Mouse (Mus musculus) liver, embryonic 14.5 days (tissue): ENCODE data around the gene Gen1. TPM values are rescaled to one million over a fixed set of nuclear protein-coding genes. Genes with fewer than 3 reads are reported as not detected.
A peak's percentile ranks its signal among the peaks of the same experiment; 100 is the strongest.

Experiments used
- ATAC-seq: fragments of 200-750 bp; cut with Nextera tagmentation; 2 replicates; pipeline ENCODE4 v1.8.0; 2017; ENCODE audit warnings: moderate number of reproducible peaks, mild to moderate bottlenecking, moderate library complexity; ENCODE audit not compliant: insufficient read depth
- DNase-seq, 3 experiments: peaks; one replicate each; pipeline ENCODE4 v3.0.0-alpha.2; 2012 to 2013; ENCODE audit warnings: low read depth in 3 of 3, low spot score in 3 of 3
- H3K27ac ChIP-seq: fragments of 300-500 bp; sonication (generic); 2 replicates; pipeline ENCODE4 v1.5.1; 2014; ENCODE audit warnings: moderate library complexity, mild to moderate bottlenecking, control low read depth, inconsistent platforms
- H3K27me3 ChIP-seq: fragments of 300-500 bp; sonication (generic); 2 replicates; pipeline ENCODE4 v1.6.1; 2014; ENCODE audit warnings: mild to moderate bottlenecking, low read length, moderate library complexity; ENCODE audit not compliant: control insufficient read depth, insufficient read depth
- H3K36me3 ChIP-seq: fragments of 300-500 bp; sonication (generic); replicated peaks from 2 replicates; pipeline ENCODE4 v1.6.1; 2014; ENCODE audit warnings: low read depth; ENCODE audit not compliant: control insufficient read depth, insufficient read depth
- H3K4me1 ChIP-seq, 2 experiments: fragments of 200-500 bp in 1 of 2; fragments of 300-500 bp in 1 of 2; sonication (generic) in 1 of 2; replicated peaks; 2 replicates each; pipeline ENCODE4 v1.6.1; 2012 to 2014; ENCODE audit warnings: antibody characterized with exemption in 1 of 2, inconsistent platforms in 1 of 2, low read length in 1 of 2; ENCODE audit not compliant: control insufficient read depth in 2 of 2, insufficient read depth in 2 of 2
- H3K4me2 ChIP-seq: fragments of 300-500 bp; sonication (generic); 2 replicates; pipeline ENCODE4 v1.6.1; 2014; ENCODE audit warnings: low read depth, mild to moderate bottlenecking, control low read depth, moderate library complexity
- H3K4me3 ChIP-seq, 2 experiments: fragments of 200-500 bp in 1 of 2; fragments of 300-500 bp in 1 of 2; sonication (generic) in 1 of 2; 2 replicates each; pipeline ENCODE4 v1.5.1; 2012 to 2014; ENCODE audit warnings: low read depth in 2 of 2, low read length in 2 of 2, mild to moderate bottlenecking in 2 of 2, control low read depth in 1 of 2, inconsistent platforms in 1 of 2, moderate library complexity in 1 of 2; ENCODE audit not compliant: insufficient read depth in 1 of 2
- H3K9ac ChIP-seq: fragments of 300-500 bp; sonication (generic); replicated peaks from 2 replicates; pipeline ENCODE4 v1.6.1; 2014; ENCODE audit warnings: mild to moderate bottlenecking, control low read depth, moderate library complexity
- H3K9me3 ChIP-seq: fragments of 300-500 bp; sonication (generic); 2 replicates; pipeline ENCODE4 v1.6.1; 2016; ENCODE audit warnings: low read length, mixed read lengths; ENCODE audit not compliant: control insufficient read depth
- CTCF ChIP-seq: IDR thresholded peaks from 2 replicates; pipeline ENCODE4 v1.5.1; 2016; ENCODE audit warnings: antibody characterized with exemption, low read depth, control low read depth
- EP300 ChIP-seq: IDR thresholded peaks from 2 replicates; pipeline ENCODE4 v1.6.1; 2016; ENCODE audit warnings: antibody characterized with exemption, low read depth
- WGBS: fragments of 180-500 bp; shearing (Covaris S2); extraction: QIAGEN DNeasy Blood & Tissue Kit; methylation state at CpG from one replicate; pipeline ENCODE4 v1.1.7; 2014; ENCODE audit not compliant: insufficient replicate concordance; 5-methylcytosine and 5-hydroxymethylcytosine counted together
- polyA plus RNA-seq, 2 experiments: library from polyadenylated mRNA; depleted of rRNA in 1 of 2; stranded (reverse) in 1 of 2; unstranded in 1 of 2; fragments of >200 nt; fragmentation: Nextera tagmentation in 1 of 2; extraction: Ambion mirVana in 1 of 2; gene quantifications; 2 replicates each; pipeline versions ENCODE4 v1.2.1 to v1.2.3; 2012 to 2014

Gen1 gene
- polyA plus RNA-seq, 2 experiments = 4.4 to 10.9 TPM

DNA sequence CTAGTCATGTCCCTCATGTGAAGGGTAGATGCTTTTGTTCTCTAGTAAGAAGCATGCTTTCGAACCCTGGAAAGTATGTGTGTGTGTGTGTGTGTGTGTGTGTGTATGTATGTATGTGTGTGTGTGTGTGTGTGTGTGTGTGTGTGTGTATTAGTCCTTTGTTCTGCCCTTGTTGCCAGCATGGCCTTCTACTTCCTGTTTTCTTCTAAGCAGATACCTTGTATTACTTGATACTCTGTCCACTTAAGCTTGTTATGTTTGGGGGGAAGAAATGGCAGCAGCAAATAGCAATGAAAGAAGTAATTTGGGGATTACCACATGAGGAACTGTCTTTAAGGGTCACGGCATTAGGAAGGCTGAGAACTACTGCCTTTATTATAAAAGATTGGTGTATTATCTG, 11.0 kb upstream of the Gen1 start:
- ATAC-seq (no peak), DNase-seq (no peak)
- no peak overlapping the region for H3K4me3 ChIP-seq
- H3K9ac ChIP-seq = no peak overlapping the region
- no peaks in the 10 kb centered on the region for H3K4me1 ChIP-seq
- WGBS = 89% methylated on average over 2 of the region's 2 CpGs
- H3K27me3 ChIP-seq = no peaks in the 10 kb centered on the region
- peaks cover 45% of the 10 kb centered on the region for H3K36me3 ChIP-seq
- no peak overlapping the region for H3K27ac ChIP-seq
- no peak overlapping the region for H3K4me2 ChIP-seq
- TF ChIP-seq EP300 = no peak
- no peak for TF ChIP-seq CTCF
- no peaks in the 10 kb centered on the region for H3K9me3 ChIP-seq

DNA sequence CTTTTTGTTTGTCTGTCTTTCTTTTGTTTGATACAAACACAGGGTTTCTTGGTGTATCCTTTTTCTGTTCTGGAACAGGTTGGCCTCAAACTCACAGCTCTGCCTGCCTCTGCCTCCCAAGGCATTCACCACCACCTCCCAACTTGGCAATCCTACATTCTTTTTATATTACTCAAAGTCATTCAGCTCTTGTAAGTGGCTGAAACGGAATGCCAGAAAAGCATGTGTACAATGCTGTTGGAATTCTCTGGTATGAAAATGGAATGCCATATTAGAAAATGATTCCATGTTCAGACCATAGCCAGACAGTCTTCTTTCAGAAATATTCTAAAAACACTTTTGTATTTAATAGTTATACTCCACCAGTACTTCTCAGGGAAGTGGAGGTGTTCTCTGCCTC, 7.6 kb upstream of the Gen1 start:
- no peak overlapping the region for H3K27ac ChIP-seq
- ATAC-seq = no peak
- WGBS = 70% methylated on average over 1 of the region's 1 CpGs

DNA sequence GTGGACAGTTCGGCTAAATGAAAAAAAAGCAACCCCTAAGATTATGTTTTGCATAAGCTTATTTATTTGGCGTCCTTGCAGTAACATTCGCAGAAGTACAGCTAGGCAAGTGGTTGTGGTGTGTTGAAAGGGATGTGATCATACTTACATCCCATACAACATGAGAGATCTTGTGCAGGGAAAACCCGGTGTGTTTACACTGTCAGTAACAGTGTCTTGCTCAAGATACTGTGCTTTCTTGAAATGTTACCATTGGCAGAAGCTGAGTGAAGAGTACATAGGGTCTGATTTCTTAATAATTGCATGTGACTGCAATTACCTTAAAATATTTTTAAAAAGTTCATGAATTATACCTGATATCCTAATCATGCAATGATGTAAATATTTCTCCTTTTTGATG, 7.0 kb upstream of the Gen1 start:
- Histone ChIP-seq H3K4me3 (no peak overlapping the region), H3K4me2 (no peak overlapping the region), H3K9me3 (no peaks in the 10 kb centered on the region), H3K36me3 (peaks cover 19% of the 10 kb centered on the region), H3K4me1 (peaks cover 4 to 8% of the 10 kb centered on the region in 2 experiments; a peak in 3 of 4 replicates), H3K9ac (no peak overlapping the region), H3K27ac (no peak overlapping the region), H3K27me3 (no peaks in the 10 kb centered on the region)
- WGBS = 78% methylated on average over 4 of the region's 4 CpGs
- ATAC-seq (no peak), DNase-seq (no peak)
- no peak for TF ChIP-seq EP300
- TF ChIP-seq CTCF = no peak

More for the DNA sequence above, 7.6 kb upstream of the Gen1 start:
- H3K4me2 ChIP-seq = no peak overlapping the region
- TF ChIP-seq CTCF (no peak), EP300 (no peak)
- DNase-seq = no peak
- 0 out of 4 replicates have a peak, but pooled peaks cover 0 to 5% of the 10 kb centered on the region in 2 experiments for H3K4me1 ChIP-seq
- no peak overlapping the region for H3K4me3 ChIP-seq
- no peaks in the 10 kb centered on the region for H3K9me3 ChIP-seq
- no peaks in the 10 kb centered on the region for H3K27me3 ChIP-seq
- peaks cover 22% of the 10 kb centered on the region for H3K36me3 ChIP-seq
- no peak overlapping the region for H3K9ac ChIP-seq

DNA sequence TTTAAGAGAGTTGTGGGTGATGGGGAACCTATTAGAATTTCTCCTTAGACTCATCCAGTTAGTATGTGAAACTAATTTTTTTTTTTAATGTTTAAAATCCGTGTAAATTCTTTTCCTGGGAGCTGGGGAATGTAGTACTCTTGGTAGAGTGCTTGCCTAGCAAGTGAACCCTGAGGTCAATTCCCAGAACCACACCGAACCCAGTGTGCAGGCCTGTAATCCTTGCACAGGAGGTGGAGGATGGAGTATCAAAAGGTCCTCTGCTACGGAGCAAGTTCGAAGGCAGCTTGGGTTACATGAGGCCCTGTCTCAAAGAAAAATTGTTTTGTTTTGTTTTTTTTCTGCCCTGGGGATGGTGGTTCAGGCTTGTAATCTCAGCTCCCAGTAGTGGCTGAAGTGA, 1.4 kb upstream of the Gen1 start:
- no peak for TF ChIP-seq CTCF
- TF ChIP-seq EP300 = no peak
- Histone ChIP-seq H3K36me3 (peaks cover 2% of the 10 kb centered on the region), H3K27me3 (no peaks in the 10 kb centered on the region), H3K9me3 (no peaks in the 10 kb centered on the region), H3K9ac (peak overlapping the region; percentile 94), H3K4me1 (peaks cover 6 to 10% of the 10 kb centered on the region in 2 experiments; a peak in 3 of 4 replicates), H3K4me3 (peak overlapping the region; percentile 73 to 96), H3K27ac (peak overlapping the region; percentile 84; the same call in 1 of the 2 replicates), H3K4me2 (peak overlapping the region; percentile 84)
- DNase-seq (no peak), ATAC-seq (no peak)
- WGBS = 7% methylated on average over 4 of the region's 4 CpGs

DNA sequence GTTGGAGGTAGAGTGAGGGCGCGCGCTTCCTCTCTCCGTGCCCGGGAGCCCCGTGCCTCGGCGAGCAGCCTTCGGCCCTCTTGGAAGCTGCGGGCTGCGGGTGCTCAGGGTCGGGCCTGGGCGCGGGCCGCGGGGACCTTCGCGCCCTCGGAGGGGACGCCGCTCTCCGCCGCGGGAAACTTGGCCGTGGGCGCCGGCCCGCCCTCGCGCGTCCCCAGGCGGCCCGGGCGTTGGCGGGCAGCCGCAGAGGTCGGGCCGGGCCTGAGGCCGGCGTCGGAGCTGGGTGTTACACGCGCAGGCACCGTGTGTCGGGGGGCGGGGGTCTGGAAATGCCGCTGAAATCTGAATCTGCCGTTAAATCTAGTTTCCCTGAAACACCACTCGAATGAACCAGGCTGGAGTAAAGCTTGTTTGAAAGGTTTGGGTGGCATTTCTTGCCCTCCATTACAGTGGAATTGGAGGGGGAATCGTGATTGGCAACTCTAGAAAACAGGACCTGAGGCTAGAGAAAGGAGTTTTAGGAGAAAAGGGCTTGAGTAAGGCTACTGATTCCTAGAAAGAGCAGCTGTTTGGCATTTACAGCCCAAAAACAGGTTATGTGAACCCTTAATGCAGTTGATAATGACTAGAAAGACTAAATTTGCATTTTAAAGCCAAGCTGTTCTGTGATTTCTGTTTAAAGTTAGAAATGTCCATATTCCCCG, 833 bp upstream of the Gen1 start:
- Histone ChIP-seq H3K9me3 (no peaks in the 10 kb centered on the region), H3K4me1 (peaks cover 6 to 10% of the 10 kb centered on the region in 2 experiments; a peak in 3 of 4 replicates), H3K9ac (peak overlapping the region; percentile 94), H3K4me3 (peak overlapping the region; percentile 73 to 96), H3K27me3 (no peaks in the 10 kb centered on the region), H3K36me3 (no peaks in the 10 kb centered on the region), H3K27ac (peak overlapping the region; percentile 84), H3K4me2 (peak overlapping the region; percentile 84)
- WGBS = under 1% methylated on average over 46 of the region's 51 CpGs
- DNase-seq (peak in 1 of 3 experiments; percentile 20), ATAC-seq (peak; percentile 60)
- TF ChIP-seq EP300 = no peak
- no peak for TF ChIP-seq CTCF
